Comparison of ENCODE assay signal across 17 mouse cellular contexts in genomic region chr7:116035504-116035903, GRCm38 (mm10). TPM values are rescaled to one million over a fixed set of nuclear protein-coding genes. Genes with fewer than 3 reads are reported as not detected.
DNase-seq lines count a peak whose midpoint lies in the region; ATAC-seq and TF ChIP-seq lines count a peak whose summit lies in the region.
"Had no signal": no experiment of that assay in that cellular context is flagged by ENCODE, and none has a peak within 500 bp of the region (broad histone marks: within the 10 kb centered on the region; RNA-seq: fewer than 3 reads in every experiment).

No protein-coding gene starts in this region.

- no peak for ATAC-seq in hindbrain, embryonic 12.5 days (ENCODE audit: low FRiP score)
- no peak for ATAC-seq in hindbrain, embryonic 11.5 days (ENCODE audit: low FRiP score)
- ATAC-seq in hindbrain, postnatal 0 days = no peak
- no peak for ATAC-seq in neural tube, embryonic 13.5 days (ENCODE audit: low read depth)
- no peak for ATAC-seq in intestine, embryonic 15.5 days
- ATAC-seq: intestine, postnatal 0 days; liver, postnatal 0 days had no signal

- H3K36me3 ChIP-seq in hindbrain, embryonic 12.5 days = no peaks in the 10 kb centered on the region
- H3K36me3 ChIP-seq in hindbrain, embryonic 11.5 days (ENCODE audit: control insufficient read depth, insufficient read depth, low read length) = no peaks in the 10 kb centered on the region
- H3K36me3 ChIP-seq in forebrain, embryonic 10.5 days (replicated peaks) = no peaks in the 10 kb centered on the region
- H3K36me3 ChIP-seq in hindbrain, postnatal 0 days (ENCODE audit: insufficient read depth, low read length) = no peaks in the 10 kb centered on the region
- H3K36me3 ChIP-seq in neural tube, embryonic 13.5 days = no peaks in the 10 kb centered on the region
- no peaks in the 10 kb centered on the region for H3K36me3 ChIP-seq in intestine, embryonic 15.5 days

- peaks cover 42% of the 10 kb centered on the region for H3K4me1 ChIP-seq in hindbrain, embryonic 12.5 days
- peaks cover 15% of the 10 kb centered on the region for H3K4me1 ChIP-seq in hindbrain, embryonic 11.5 days (replicated peaks; ENCODE audit: control insufficient read depth, insufficient read depth, low read length)
- H3K4me1 ChIP-seq in forebrain, embryonic 10.5 days = peaks cover 80% of the 10 kb centered on the region
- H3K4me1 ChIP-seq in hindbrain, postnatal 0 days (ENCODE audit: insufficient read depth, low read length) = peaks cover 18% of the 10 kb centered on the region
- H3K4me1 ChIP-seq in neural tube, embryonic 13.5 days (replicated peaks) = peaks cover 69% of the 10 kb centered on the region
- peaks cover 24% of the 10 kb centered on the region for H3K4me1 ChIP-seq in intestine, embryonic 15.5 days (replicated peaks)

- no peak overlapping the region for H3K9ac ChIP-seq in hindbrain, embryonic 12.5 days
- H3K9ac ChIP-seq in hindbrain, embryonic 11.5 days (ENCODE audit: low read depth, low read length) = no peak overlapping the region
- H3K9ac ChIP-seq in hindbrain, postnatal 0 days (replicated peaks; ENCODE audit: low read length) = no peak overlapping the region
- no peak overlapping the region for H3K9ac ChIP-seq in neural tube, embryonic 13.5 days
- H3K9ac ChIP-seq in intestine, embryonic 15.5 days = no peak overlapping the region
- H3K9ac ChIP-seq: liver, postnatal 0 days had no signal

- peak overlapping the region; percentile 98; the same call in 1 of the 2 replicates for H3K4me2 ChIP-seq in hindbrain, embryonic 12.5 days (replicated peaks)
- no peak overlapping the region for H3K4me2 ChIP-seq in hindbrain, embryonic 11.5 days (replicated peaks; ENCODE audit: low read depth, low read length)
- peak overlapping the region; percentile 96; the same call in 1 of the 2 replicates for H3K4me2 ChIP-seq in hindbrain, postnatal 0 days (ENCODE audit: low read depth, low read length)
- H3K4me2 ChIP-seq in neural tube, embryonic 13.5 days = peak overlapping the region; percentile 100
- no peak overlapping the region for H3K4me2 ChIP-seq in intestine, embryonic 15.5 days (replicated peaks)

- no peak overlapping the region for H3K27ac ChIP-seq in hindbrain, embryonic 12.5 days
- H3K27ac ChIP-seq in hindbrain, embryonic 11.5 days (ENCODE audit: low read depth, low read length) = no peak overlapping the region
- H3K27ac ChIP-seq in forebrain, embryonic 10.5 days = peak overlapping the region; percentile 100; the same call in 1 of the 2 replicates
- H3K27ac ChIP-seq in hindbrain, postnatal 0 days = no peak overlapping the region
- H3K27ac ChIP-seq in neural tube, embryonic 13.5 days (replicated peaks) = no peak overlapping the region
- H3K27ac ChIP-seq in intestine, embryonic 15.5 days = no peak overlapping the region
- H3K27ac ChIP-seq: macrophage had no signal

- DNase-seq in hindbrain, embryonic 11.5 days (ENCODE audit: low spot score) = no peak
- no peak for DNase-seq in forebrain, embryonic 10.5 days (ENCODE audit: extremely low spot score, low spot score)
- no peak for DNase-seq in hindbrain, postnatal 0 days (ENCODE audit: low spot score)
- DNase-seq in spleen, postnatal 4 days (ENCODE audit: low spot score in 2 of 2) = no peak
- DNase-seq in cerebellum, adult 9-10 months = no peak
- DNase-seq: adrenal gland, postnatal 10 days; cerebellum, adult 8-10 months; heart, postnatal 10 days; kidney, postnatal 36 days; liver, postnatal 0 days; spleen, adult 18-20 months had no signal

- H3K27me3 ChIP-seq in hindbrain, embryonic 12.5 days = peaks cover 65% of the 10 kb centered on the region
- H3K27me3 ChIP-seq in hindbrain, embryonic 11.5 days (ENCODE audit: control insufficient read depth, insufficient read depth, low read length) = peaks cover 43% of the 10 kb centered on the region
- peaks cover 57% of the 10 kb centered on the region for H3K27me3 ChIP-seq in forebrain, embryonic 10.5 days (ENCODE audit: poor library complexity, severe bottlenecking)
- H3K27me3 ChIP-seq in hindbrain, postnatal 0 days (ENCODE audit: insufficient read depth, low read length) = peaks cover 19% of the 10 kb centered on the region
- peaks cover 69% of the 10 kb centered on the region for H3K27me3 ChIP-seq in neural tube, embryonic 13.5 days
- H3K27me3 ChIP-seq in intestine, embryonic 15.5 days (replicated peaks) = peaks cover 44% of the 10 kb centered on the region

- 28% methylated on average over 4 of the region's 4 CpGs for whole genome bisulfite sequencing in hindbrain, embryonic 12.5 days
- WGBS in hindbrain, embryonic 11.5 days = 17% methylated on average over 4 of the region's 4 CpGs
- WGBS in forebrain, embryonic 10.5 days = 28% methylated on average over 4 of the region's 4 CpGs
- WGBS in hindbrain, postnatal 0 days = 57% methylated on average over 4 of the region's 4 CpGs
- 36% methylated on average over 4 of the region's 4 CpGs for WGBS in neural tube, embryonic 13.5 days
- WGBS in intestine, embryonic 15.5 days = 65% methylated on average over 4 of the region's 4 CpGs

- 0 out of 2 replicates have a peak overlapping the region, but pooled peaks have one; percentile 1 for H3K4me3 ChIP-seq in hindbrain, embryonic 12.5 days
- no peak overlapping the region for H3K4me3 ChIP-seq in hindbrain, embryonic 11.5 days (ENCODE audit: low read depth, low read length)
- H3K4me3 ChIP-seq in forebrain, embryonic 10.5 days = peak overlapping the region; percentile 72
- no peak overlapping the region for H3K4me3 ChIP-seq in hindbrain, postnatal 0 days (ENCODE audit: low read length)
- H3K4me3 ChIP-seq in neural tube, embryonic 13.5 days = 0 out of 2 replicates have a peak overlapping the region, but pooled peaks have one; percentile 67
- H3K4me3 ChIP-seq in intestine, embryonic 15.5 days (replicated peaks) = no peak overlapping the region
- H3K4me3 ChIP-seq: myocyte had no signal

- TF ChIP-seq CTCF in hindbrain, postnatal 0 days (IDR thresholded peaks at IDR 0.05; ENCODE audit: low read depth) = no peak

- H3K9me3 ChIP-seq in hindbrain, embryonic 12.5 days (replicated peaks) = no peaks in the 10 kb centered on the region
- no peaks in the 10 kb centered on the region for H3K9me3 ChIP-seq in hindbrain, embryonic 11.5 days (ENCODE audit: control insufficient read depth, low read length)
- H3K9me3 ChIP-seq in forebrain, embryonic 10.5 days = no peaks in the 10 kb centered on the region
- no peaks in the 10 kb centered on the region for H3K9me3 ChIP-seq in hindbrain, postnatal 0 days (ENCODE audit: low read length)
- H3K9me3 ChIP-seq in neural tube, embryonic 13.5 days = no peaks in the 10 kb centered on the region
- no peaks in the 10 kb centered on the region for H3K9me3 ChIP-seq in intestine, embryonic 15.5 days

RNA-seq across cellular contexts. Expression of gene Sox6, which starts 3.1 kb away (rescaled TPM):
- polyA plus RNA-seq in hindbrain, embryonic 12.5 days (2016; fragmentation: Nextera tagmentation; extraction: Ambion mirVana) = 50.9 and 55.3 TPM in 2 replicates
- polyA plus RNA-seq in hindbrain, embryonic 11.5 days (2014; fragmentation: Nextera tagmentation; extraction: Ambion mirVana) = 43.3 and 49.4 TPM in 2 replicates
- 71.1 and 77.3 TPM in 2 replicates for polyA plus RNA-seq in forebrain, embryonic 10.5 days (2016; fragmentation: Nextera tagmentation; extraction: Ambion mirVana)
- total RNA-seq in hindbrain, postnatal 0 days (2014; rRNA removed) = 24.9 and 39.8 TPM in 2 replicates
- polyA plus RNA-seq in hindbrain, postnatal 0 days (2015; fragmentation: Nextera tagmentation; extraction: Ambion mirVana) = 32.8 and 33.7 TPM in 2 replicates
- 46.1 and 50.7 TPM in 2 replicates for polyA plus RNA-seq in neural tube, embryonic 13.5 days (2015; fragmentation: Nextera tagmentation; extraction: Ambion mirVana)
- polyA plus RNA-seq in intestine, embryonic 15.5 days (2015; fragmentation: Nextera tagmentation; extraction: Ambion mirVana) = 36.1 and 40.1 TPM in 2 replicates
- polyA plus RNA-seq: macrophage had no signal

RNA-seq across cellular contexts. Expression of gene 1110004F10Rik, which starts 3.7 kb away (rescaled TPM):
- 283 and 308 TPM in 2 replicates for polyA plus RNA-seq in hindbrain, embryonic 12.5 days (2016; fragmentation: Nextera tagmentation; extraction: Ambion mirVana)
- 358 and 405 TPM in 2 replicates for polyA plus RNA-seq in hindbrain, embryonic 11.5 days (2014; fragmentation: Nextera tagmentation; extraction: Ambion mirVana)
- polyA plus RNA-seq in forebrain, embryonic 10.5 days (2016; fragmentation: Nextera tagmentation; extraction: Ambion mirVana) = 360 and 361 TPM in 2 replicates
- 142 and 148 TPM in 2 replicates for total RNA-seq in hindbrain, postnatal 0 days (2014; rRNA removed)
- 329 and 335 TPM in 2 replicates for polyA plus RNA-seq in hindbrain, postnatal 0 days (2015; fragmentation: Nextera tagmentation; extraction: Ambion mirVana)
- polyA plus RNA-seq in neural tube, embryonic 13.5 days (2015; fragmentation: Nextera tagmentation; extraction: Ambion mirVana) = 324 and 338 TPM in 2 replicates
- polyA plus RNA-seq in intestine, embryonic 15.5 days (2015; fragmentation: Nextera tagmentation; extraction: Ambion mirVana) = 207 and 217 TPM in 2 replicates

RNA-seq across cellular contexts. Expression of gene Gm4353, which starts 48.9 kb away (rescaled TPM):
- polyA plus RNA-seq in hindbrain, embryonic 12.5 days (2016; fragmentation: Nextera tagmentation; extraction: Ambion mirVana) = 0.41 and 0.90 TPM in 2 replicates
- polyA plus RNA-seq in hindbrain, embryonic 11.5 days (2014; fragmentation: Nextera tagmentation; extraction: Ambion mirVana) = 0.97 and 1.1 TPM in 2 replicates
- 1.0 TPM in 2 replicates for polyA plus RNA-seq in forebrain, embryonic 10.5 days (2016; fragmentation: Nextera tagmentation; extraction: Ambion mirVana)
- total RNA-seq in hindbrain, postnatal 0 days (2014; rRNA removed) = 0.14 and 1.3 TPM in 2 replicates
- 0.63 and 0.79 TPM in 2 replicates for polyA plus RNA-seq in hindbrain, postnatal 0 days (2015; fragmentation: Nextera tagmentation; extraction: Ambion mirVana)
- 1.5 TPM in 2 replicates for polyA plus RNA-seq in neural tube, embryonic 13.5 days (2015; fragmentation: Nextera tagmentation; extraction: Ambion mirVana)
- 0.44 and 0.62 TPM in 2 replicates for polyA plus RNA-seq in intestine, embryonic 15.5 days (2015; fragmentation: Nextera tagmentation; extraction: Ambion mirVana)

Comparison
In these comparisons a context has a peak if more than half of its experiments do, and no peak if none do; other contexts are left out.
1. H3K4me2 ChIP-seq: peak in hindbrain, embryonic 12.5 days (single experiment), hindbrain, postnatal 0 days (single experiment) and neural tube, embryonic 13.5 days (single experiment); none in hindbrain, embryonic 11.5 days (single experiment) and intestine, embryonic 15.5 days (single experiment).
2. H3K4me3 ChIP-seq: peak in hindbrain, embryonic 12.5 days (single experiment), forebrain, embryonic 10.5 days (single experiment) and neural tube, embryonic 13.5 days (single experiment); none in hindbrain, embryonic 11.5 days (single experiment), hindbrain, postnatal 0 days (single experiment) and intestine, embryonic 15.5 days (single experiment).